Comparison of ENCODE assay signal across 19 mouse cellular contexts in genomic region chr10:109779109-109779508, GRCm38 (mm10).
A peak's percentile ranks its signal among the peaks of the same experiment; 100 is the strongest.
DNase-seq lines count a peak whose midpoint lies in the region; ATAC-seq and TF ChIP-seq lines count a peak whose summit lies in the region.
"Had no signal": no experiment of that assay in that cellular context is flagged by ENCODE, and none has a peak within 500 bp of the region (broad histone marks: within the 10 kb centered on the region; RNA-seq: fewer than 3 reads in every experiment).

No protein-coding gene starts in this region.

- H3K9me3 ChIP-seq in forebrain, postnatal 0 days (ENCODE audit: low read length): no peaks in the 10 kb centered on the region
- H3K9me3 ChIP-seq in forebrain, embryonic 15.5 days: no peaks in the 10 kb centered on the region
- H3K9me3 ChIP-seq: embryonic facial prominence, embryonic 10.5 days; embryonic facial prominence, embryonic 12.5 days; forebrain, embryonic 13.5 days had no signal

- H3K27ac ChIP-seq in forebrain, postnatal 0 days (ENCODE audit: low read depth, low read length): no peak overlapping the region
- H3K27ac ChIP-seq in forebrain, embryonic 15.5 days (replicated peaks): no peak overlapping the region
- peak overlapping the region; percentile 33; the same call in 1 of the 2 replicates for H3K27ac ChIP-seq in left cerebral cortex, adult 2 months
- no peak overlapping the region for H3K27ac ChIP-seq in layer of hippocampus, adult 2 months
- H3K27ac ChIP-seq: embryonic facial prominence, embryonic 10.5 days; embryonic facial prominence, embryonic 12.5 days; forebrain, embryonic 13.5 days had no signal

- ATAC-seq in forebrain, postnatal 0 days: no peak
- ATAC-seq in forebrain, embryonic 15.5 days (replicated peaks): no peak
- ATAC-seq: CD4-positive, CD25-positive, alpha-beta regulatory T cell, adult 4 months; forebrain, embryonic 13.5 days; forebrain, embryonic 16.5 days had no signal

- WGBS in forebrain, postnatal 0 days: 68% methylated on average over 4 of the region's 4 CpGs
- WGBS in forebrain, embryonic 15.5 days: 80% methylated on average over 4 of the region's 4 CpGs

- H3K4me1 ChIP-seq in forebrain, postnatal 0 days (ENCODE audit: insufficient read depth): no peaks in the 10 kb centered on the region
- no peaks in the 10 kb centered on the region for H3K4me1 ChIP-seq in forebrain, embryonic 15.5 days
- H3K4me1 ChIP-seq: embryonic facial prominence, embryonic 10.5 days; embryonic facial prominence, embryonic 12.5 days; forebrain, embryonic 13.5 days had no signal

- H3K27me3 ChIP-seq in forebrain, postnatal 0 days (ENCODE audit: insufficient read depth, low read length): no peaks in the 10 kb centered on the region
- H3K27me3 ChIP-seq in forebrain, embryonic 15.5 days: no peaks in the 10 kb centered on the region
- H3K27me3 ChIP-seq: embryonic facial prominence, embryonic 12.5 days; forebrain, embryonic 13.5 days had no signal

- no peak overlapping the region for H3K4me2 ChIP-seq in forebrain, postnatal 0 days (ENCODE audit: low read depth)
- H3K4me2 ChIP-seq in forebrain, embryonic 15.5 days (replicated peaks): no peak overlapping the region
- H3K4me2 ChIP-seq: embryonic facial prominence, embryonic 12.5 days; forebrain, embryonic 13.5 days had no signal

- no peak for TF ChIP-seq CTCF in forebrain, postnatal 0 days (IDR thresholded peaks at IDR 0.05; ENCODE audit: low read depth)
- TF ChIP-seq CTCF in left cerebral cortex, adult 2 months (IDR thresholded peaks at IDR 0.05): no peak
- no peak for TF ChIP-seq CTCF in layer of hippocampus, adult 2 months (conservative IDR thresholded peaks at IDR 0.05)

- H3K9ac ChIP-seq in forebrain, postnatal 0 days: no peak overlapping the region
- H3K9ac ChIP-seq in forebrain, embryonic 15.5 days (replicated peaks): no peak overlapping the region
- H3K9ac ChIP-seq: embryonic facial prominence, embryonic 12.5 days; forebrain, embryonic 13.5 days had no signal

- no peaks in the 10 kb centered on the region for H3K36me3 ChIP-seq in forebrain, postnatal 0 days (ENCODE audit: insufficient read depth)
- no peaks in the 10 kb centered on the region for H3K36me3 ChIP-seq in forebrain, embryonic 15.5 days
- H3K36me3 ChIP-seq: embryonic facial prominence, embryonic 10.5 days; embryonic facial prominence, embryonic 12.5 days had no signal

- H3K4me3 ChIP-seq in forebrain, postnatal 0 days (ENCODE audit: low read depth, low read length): no peak overlapping the region
- no peak overlapping the region for H3K4me3 ChIP-seq in forebrain, embryonic 15.5 days
- no peak overlapping the region for H3K4me3 ChIP-seq in left cerebral cortex, adult 2 months
- H3K4me3 ChIP-seq in layer of hippocampus, adult 2 months: no peak overlapping the region
- H3K4me3 ChIP-seq: embryonic facial prominence, embryonic 10.5 days; embryonic facial prominence, embryonic 12.5 days; forebrain, embryonic 13.5 days had no signal

- peak; percentile 15 for DNase-seq in forebrain, postnatal 0 days
- no peak for DNase-seq in left cerebral cortex, adult 2 months (ENCODE audit: extremely low spot score in 1 of 2, low spot score in 2 of 2)
- DNase-seq in left cerebral cortex, postnatal 36 days (ENCODE audit: low spot score in 2 of 2): no peak
- no peak for DNase-seq in layer of hippocampus, adult 2 months (ENCODE audit: low spot score in 2 of 2)
- DNase-seq: adrenal gland, adult 2 months; adrenal gland, postnatal 10 days; adrenal gland, postnatal 25 days; B cell, adult 2 months; cerebellum, adult 11-12 months; cerebellum, adult 2 months; cerebellum, adult 9-10 months; cerebellum, postnatal 10 days; cerebellum, postnatal 25 days had no signal

- intact Hi-C loops in left cerebral cortex, adult 2 months (cut with DNase I): no loop called here
- intact Hi-C loops in left cerebral cortex, postnatal 36 days (cut with DNase I): no loop called here
